ENCODE assay signal across 22 mouse cellular contexts in the genomic region with DNA sequence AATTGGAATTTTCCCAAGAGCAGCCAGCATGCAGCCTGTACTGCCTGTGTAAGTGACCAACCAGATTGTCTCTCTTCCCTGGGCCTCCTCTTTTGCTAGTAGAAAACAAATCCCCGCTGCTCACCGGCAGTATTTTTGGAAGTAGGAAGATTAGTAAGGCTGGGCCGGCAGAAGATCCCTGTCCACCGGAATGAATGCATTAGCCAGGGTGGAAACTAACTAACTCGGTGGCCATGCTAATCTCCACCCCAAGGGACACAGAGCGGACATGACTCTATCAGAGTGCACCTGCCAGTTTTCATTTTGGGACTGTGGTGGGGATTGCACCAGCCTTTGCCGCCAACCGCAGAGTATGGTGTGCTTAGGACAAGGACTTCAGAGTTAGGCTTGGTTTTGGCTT.
DNase-seq lines count a peak whose midpoint lies in the region; ATAC-seq lines count a peak whose summit lies in the region.
"Had no signal": no experiment of that assay in that cellular context is flagged by ENCODE, and none has a peak within 500 bp of the region (broad histone marks: within the 10 kb centered on the region; RNA-seq: fewer than 3 reads in every experiment).

No protein-coding gene starts in this region.

- H3K4me2 ChIP-seq in heart, embryonic 12.5 days = no peak overlapping the region
- no peak overlapping the region for H3K4me2 ChIP-seq in heart, embryonic 11.5 days
- no peak overlapping the region for H3K4me2 ChIP-seq in hindbrain, embryonic 12.5 days (replicated peaks)
- no peak overlapping the region for H3K4me2 ChIP-seq in hindbrain, embryonic 11.5 days (replicated peaks; ENCODE audit: low read depth, low read length)
- H3K4me2 ChIP-seq in liver, embryonic 12.5 days = no peak overlapping the region
- no peak overlapping the region for H3K4me2 ChIP-seq in intestine, embryonic 15.5 days (replicated peaks)
- H3K4me2 ChIP-seq: hindbrain, embryonic 15.5 days; liver, embryonic 11.5 days; midbrain, embryonic 13.5 days had no signal

- peak overlapping the region; percentile 49; the same call in 1 of the 2 replicates for H3K27ac ChIP-seq in heart, embryonic 12.5 days (ENCODE audit: poor library complexity, severe bottlenecking)
- H3K27ac ChIP-seq in heart, embryonic 11.5 days (ENCODE audit: low read depth, low read length) = no peak overlapping the region
- peak overlapping the region; percentile 26; the same call in 1 of the 2 replicates for H3K27ac ChIP-seq in hindbrain, embryonic 12.5 days
- H3K27ac ChIP-seq in hindbrain, embryonic 11.5 days (ENCODE audit: low read depth, low read length) = no peak overlapping the region
- H3K27ac ChIP-seq in liver, embryonic 12.5 days = no peak overlapping the region
- H3K27ac ChIP-seq in intestine, embryonic 15.5 days = no peak overlapping the region
- H3K27ac ChIP-seq: embryonic facial prominence, embryonic 10.5 days; hindbrain, embryonic 15.5 days; layer of hippocampus, adult 2 months; midbrain, embryonic 13.5 days had no signal

- WGBS in heart, embryonic 12.5 days = 65% methylated on average over 8 of the region's 8 CpGs
- WGBS in heart, embryonic 11.5 days (ENCODE audit: insufficient replicate concordance) = 68% methylated on average over 8 of the region's 8 CpGs
- 82% methylated on average over 8 of the region's 8 CpGs for WGBS in hindbrain, embryonic 12.5 days
- 85% methylated on average over 8 of the region's 8 CpGs for WGBS in hindbrain, embryonic 11.5 days
- 87% methylated on average over 8 of the region's 8 CpGs for WGBS in liver, embryonic 12.5 days (ENCODE audit: insufficient replicate concordance)
- WGBS in intestine, embryonic 15.5 days = 83% methylated on average over 8 of the region's 8 CpGs

- no peak for ATAC-seq in heart, embryonic 12.5 days (ENCODE audit: insufficient number of reproducible peaks, low FRiP score)
- no peak for ATAC-seq in heart, embryonic 11.5 days (replicated peaks; ENCODE audit: insufficient number of reproducible peaks, low FRiP score, low TSS enrichment)
- ATAC-seq in hindbrain, embryonic 12.5 days (ENCODE audit: low FRiP score) = no peak
- no peak for ATAC-seq in hindbrain, embryonic 11.5 days (ENCODE audit: low FRiP score)
- ATAC-seq in liver, embryonic 12.5 days = no peak
- no peak for ATAC-seq in intestine, embryonic 15.5 days
- ATAC-seq: forebrain, embryonic 16.5 days; intestine, postnatal 0 days; midbrain, embryonic 13.5 days; Patski had no signal

- DNase-seq in hindbrain, embryonic 11.5 days (ENCODE audit: low spot score) = no peak
- peak; percentile 59 for DNase-seq in cerebellum, adult 11-12 months
- DNase-seq in cerebellum, postnatal 25 days = peak; percentile 46 to 54
- DNase-seq: adrenal gland, postnatal 36 days; gastrocnemius, postnatal 14 days; kidney, postnatal 25 days; lung, adult 18-20 months; thymus, adult 18-20 months; thymus, postnatal 36 days had no signal

- H3K4me3 ChIP-seq in heart, embryonic 12.5 days = no peak overlapping the region
- no peak overlapping the region for H3K4me3 ChIP-seq in heart, embryonic 11.5 days (ENCODE audit: low read depth, low read length)
- H3K4me3 ChIP-seq in hindbrain, embryonic 12.5 days = no peak overlapping the region
- H3K4me3 ChIP-seq in hindbrain, embryonic 11.5 days (ENCODE audit: low read depth, low read length) = no peak overlapping the region
- H3K4me3 ChIP-seq in liver, embryonic 12.5 days = no peak overlapping the region
- H3K4me3 ChIP-seq in intestine, embryonic 15.5 days (replicated peaks) = no peak overlapping the region
- H3K4me3 ChIP-seq: embryonic facial prominence, embryonic 10.5 days; hindbrain, embryonic 15.5 days; layer of hippocampus, adult 2 months; midbrain, embryonic 13.5 days had no signal

- no peaks in the 10 kb centered on the region for H3K27me3 ChIP-seq in heart, embryonic 12.5 days (replicated peaks)
- H3K27me3 ChIP-seq in heart, embryonic 11.5 days (ENCODE audit: control insufficient read depth, insufficient read depth, low read length) = peaks cover 4% of the 10 kb centered on the region; the same call in 1 of the 2 replicates
- peaks cover 20% of the 10 kb centered on the region for H3K27me3 ChIP-seq in hindbrain, embryonic 12.5 days
- H3K27me3 ChIP-seq in hindbrain, embryonic 11.5 days (ENCODE audit: control insufficient read depth, insufficient read depth, low read length) = no peaks in the 10 kb centered on the region; the same call in none of the 2 replicates
- no peaks in the 10 kb centered on the region for H3K27me3 ChIP-seq in liver, embryonic 12.5 days (replicated peaks)
- H3K27me3 ChIP-seq in intestine, embryonic 15.5 days (replicated peaks) = no peaks in the 10 kb centered on the region
- H3K27me3 ChIP-seq: Patski had no signal

- no peaks in the 10 kb centered on the region for H3K9me3 ChIP-seq in heart, embryonic 12.5 days (replicated peaks)
- H3K9me3 ChIP-seq in heart, embryonic 11.5 days (replicated peaks; ENCODE audit: control insufficient read depth, low read length) = no peaks in the 10 kb centered on the region
- H3K9me3 ChIP-seq in hindbrain, embryonic 12.5 days (replicated peaks) = no peaks in the 10 kb centered on the region
- H3K9me3 ChIP-seq in hindbrain, embryonic 11.5 days (ENCODE audit: control insufficient read depth, low read length) = no peaks in the 10 kb centered on the region
- H3K9me3 ChIP-seq in liver, embryonic 12.5 days (replicated peaks) = no peaks in the 10 kb centered on the region
- no peaks in the 10 kb centered on the region for H3K9me3 ChIP-seq in intestine, embryonic 15.5 days
- H3K9me3 ChIP-seq: embryonic facial prominence, embryonic 10.5 days; hindbrain, embryonic 15.5 days; midbrain, embryonic 13.5 days had no signal

- H3K4me1 ChIP-seq in heart, embryonic 12.5 days (replicated peaks) = peaks cover 24% of the 10 kb centered on the region
- peaks cover 8% of the 10 kb centered on the region; the same call in 1 of the 2 replicates for H3K4me1 ChIP-seq in heart, embryonic 11.5 days (ENCODE audit: control insufficient read depth, insufficient read depth, low read length)
- H3K4me1 ChIP-seq in hindbrain, embryonic 12.5 days = peaks cover 35% of the 10 kb centered on the region
- no peaks in the 10 kb centered on the region for H3K4me1 ChIP-seq in hindbrain, embryonic 11.5 days (replicated peaks; ENCODE audit: control insufficient read depth, insufficient read depth, low read length)
- peaks cover 6% of the 10 kb centered on the region for H3K4me1 ChIP-seq in liver, embryonic 12.5 days
- H3K4me1 ChIP-seq in intestine, embryonic 15.5 days (replicated peaks) = 0 out of 2 replicates have a peak, but pooled peaks cover 5% of the 10 kb centered on the region

- no peak overlapping the region for H3K9ac ChIP-seq in heart, embryonic 12.5 days
- no peak overlapping the region for H3K9ac ChIP-seq in heart, embryonic 11.5 days (ENCODE audit: low read depth, low read length)
- no peak overlapping the region for H3K9ac ChIP-seq in hindbrain, embryonic 12.5 days
- H3K9ac ChIP-seq in hindbrain, embryonic 11.5 days (ENCODE audit: low read depth, low read length) = no peak overlapping the region
- H3K9ac ChIP-seq in liver, embryonic 12.5 days = no peak overlapping the region
- no peak overlapping the region for H3K9ac ChIP-seq in intestine, embryonic 15.5 days
- H3K9ac ChIP-seq: hindbrain, embryonic 15.5 days; midbrain, embryonic 13.5 days had no signal

- 0 out of 2 replicates have a peak, but pooled peaks cover 5% of the 10 kb centered on the region for H3K36me3 ChIP-seq in heart, embryonic 12.5 days
- H3K36me3 ChIP-seq in heart, embryonic 11.5 days (ENCODE audit: control insufficient read depth, insufficient read depth, low read length) = no peaks in the 10 kb centered on the region
- no peaks in the 10 kb centered on the region for H3K36me3 ChIP-seq in hindbrain, embryonic 12.5 days
- H3K36me3 ChIP-seq in hindbrain, embryonic 11.5 days (ENCODE audit: control insufficient read depth, insufficient read depth, low read length) = no peaks in the 10 kb centered on the region
- peaks cover 7% of the 10 kb centered on the region; the same call in 1 of the 2 replicates for H3K36me3 ChIP-seq in liver, embryonic 12.5 days
- no peaks in the 10 kb centered on the region for H3K36me3 ChIP-seq in intestine, embryonic 15.5 days
- H3K36me3 ChIP-seq: hindbrain, embryonic 15.5 days; midbrain, embryonic 13.5 days had no signal

Comparison
In these comparisons a context has a peak if more than half of its experiments do, and no peak if none do; other contexts are left out.
1. H3K27ac ChIP-seq: peak in heart, embryonic 12.5 days (single experiment) and hindbrain, embryonic 12.5 days (single experiment); none in heart, embryonic 11.5 days (single experiment), hindbrain, embryonic 11.5 days (single experiment), liver, embryonic 12.5 days (single experiment) and intestine, embryonic 15.5 days (single experiment).